Mouse (Mus musculus) layer of hippocampus, postnatal 25 days (tissue): ENCODE data around the gene Adk. TPM values are rescaled to one million over a fixed set of nuclear protein-coding genes. Genes with fewer than 3 reads are reported as not detected.

Source experiments
- DNase-seq, 2 experiments: peaks; one replicate each; pipeline ENCODE4 v3.0.0; 2022; ENCODE audit warnings: mixed read lengths in 2 of 2, low spot score in 1 of 2; ENCODE audit errors: extremely low spot score in 1 of 2
- total RNA-seq, 2 experiments: library from RNA; stranded (reverse); gene quantifications; 2 replicates each; pipeline ENCODE4 v1.2.3; 2021

Gene Adk
- total RNA-seq, 2 experiments from 2014 or later, result 77.1 to 86.5 TPM

DNA sequence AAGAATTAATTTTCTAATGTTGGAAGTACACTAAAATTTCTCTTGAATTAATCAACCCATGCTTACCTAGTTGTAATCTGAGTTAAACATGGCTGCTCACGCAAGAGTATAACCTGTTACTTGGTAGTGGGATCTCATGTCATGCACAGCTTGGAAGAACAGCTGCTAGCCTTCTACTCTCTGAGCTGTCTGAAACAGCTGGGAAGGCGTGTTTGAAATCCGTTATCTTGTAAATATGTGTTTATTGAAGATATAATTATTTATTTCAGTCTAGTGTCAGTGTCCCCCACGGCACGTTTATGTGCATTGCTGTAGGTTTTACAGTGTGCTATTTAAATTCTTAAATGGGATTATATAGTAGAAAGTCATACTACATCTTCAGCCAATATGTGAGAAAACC lies 188.7 kb downstream of the Adk start:
- no peak for DNase-seq

DNA sequence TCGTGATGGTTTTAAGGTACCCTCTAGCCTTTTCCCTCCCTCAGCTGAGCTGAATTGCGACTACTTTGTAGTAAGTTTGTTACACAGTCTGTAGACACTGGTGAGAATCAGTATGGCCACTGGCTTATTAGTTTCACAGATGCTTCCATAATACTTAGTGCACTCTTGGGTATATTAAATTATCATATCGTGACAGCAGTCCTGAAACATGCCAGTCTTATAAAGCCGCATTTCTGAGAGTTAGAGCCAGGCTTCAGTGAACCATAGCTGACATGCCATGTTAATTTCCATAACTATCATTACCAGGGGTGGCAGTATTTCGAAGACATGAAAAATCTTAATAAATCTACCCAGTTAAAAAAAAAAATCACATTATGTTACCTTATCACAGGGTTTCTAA lies 199.0 kb downstream of the Adk start:
- no peak for DNase-seq

DNA sequence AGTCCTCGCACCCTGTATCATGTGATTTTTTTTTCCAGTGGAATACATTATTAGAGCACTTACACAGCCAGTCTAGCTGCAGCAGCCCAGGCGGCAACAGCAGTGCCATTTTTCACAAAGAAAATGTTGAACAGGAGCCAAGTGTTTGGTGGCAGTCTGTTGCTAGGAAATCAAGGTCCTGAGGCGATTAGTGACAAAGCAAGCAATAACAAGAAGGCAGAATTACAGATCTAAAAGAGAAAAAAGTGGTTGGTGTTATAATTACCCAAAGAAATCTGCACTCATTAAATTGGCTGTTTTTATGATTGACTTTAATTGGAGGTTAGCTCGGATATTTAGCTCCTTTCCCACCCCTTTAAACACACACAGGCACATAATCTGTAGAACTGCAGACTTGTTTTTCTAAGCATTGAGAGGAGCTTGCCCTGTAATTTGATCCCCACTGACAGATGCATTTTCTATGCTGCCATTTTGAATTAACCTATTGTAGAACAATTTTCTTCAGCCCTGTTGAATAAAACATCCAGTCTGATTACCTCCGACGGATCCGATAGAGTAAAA lies 200.0 kb downstream of the Adk start:
- no peak for DNase-seq

DNA sequence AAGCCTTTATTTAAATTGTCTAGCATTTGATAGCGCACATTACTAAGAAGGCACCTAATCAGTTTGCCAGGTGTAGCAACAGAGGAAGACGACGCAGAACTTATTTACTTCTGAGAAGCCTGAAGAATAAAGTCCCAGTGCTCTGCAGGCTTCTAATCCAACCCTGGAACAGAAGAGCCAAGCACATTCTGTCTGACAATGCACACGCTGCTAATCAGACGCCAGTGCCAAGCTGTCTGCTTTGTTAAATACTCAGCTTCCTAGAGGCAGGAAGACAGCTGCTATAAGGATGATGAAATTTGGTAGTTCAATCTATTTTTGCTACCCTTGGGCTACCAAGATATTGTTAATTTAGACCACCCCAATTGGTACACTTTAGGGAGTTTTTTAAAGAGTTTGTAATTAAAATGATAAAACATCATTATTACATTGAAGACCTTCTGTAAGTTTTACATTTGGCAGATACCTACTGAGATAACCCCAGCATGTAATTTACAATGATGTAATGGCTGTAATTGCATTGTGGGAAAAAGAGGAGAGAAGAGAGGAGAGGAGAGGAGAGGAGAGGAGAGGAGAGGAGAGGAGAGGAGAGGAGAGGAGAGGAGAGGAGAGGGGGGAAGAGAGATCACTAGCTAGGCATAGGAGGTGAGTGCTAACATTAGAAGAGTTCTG lies 201.1 kb downstream of the Adk start:
- no peak for DNase-seq

DNA sequence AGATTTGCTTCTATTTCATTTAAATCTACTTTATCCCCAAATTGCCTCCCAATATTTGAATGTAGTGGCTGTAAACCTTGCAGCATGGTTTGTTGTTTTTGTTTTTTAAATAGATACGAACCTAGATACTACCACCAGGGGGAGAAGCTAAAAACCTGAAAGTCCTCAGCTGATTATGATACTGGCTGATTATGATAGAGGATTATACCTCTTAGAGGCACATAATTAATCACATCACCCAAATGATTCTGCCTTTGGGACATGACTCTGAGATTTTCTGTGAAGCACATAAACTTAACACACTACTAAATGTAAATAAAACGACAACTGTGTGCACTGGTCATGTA lies 201.6 kb downstream of the Adk start:
- DNase-seq, result no peak

DNA sequence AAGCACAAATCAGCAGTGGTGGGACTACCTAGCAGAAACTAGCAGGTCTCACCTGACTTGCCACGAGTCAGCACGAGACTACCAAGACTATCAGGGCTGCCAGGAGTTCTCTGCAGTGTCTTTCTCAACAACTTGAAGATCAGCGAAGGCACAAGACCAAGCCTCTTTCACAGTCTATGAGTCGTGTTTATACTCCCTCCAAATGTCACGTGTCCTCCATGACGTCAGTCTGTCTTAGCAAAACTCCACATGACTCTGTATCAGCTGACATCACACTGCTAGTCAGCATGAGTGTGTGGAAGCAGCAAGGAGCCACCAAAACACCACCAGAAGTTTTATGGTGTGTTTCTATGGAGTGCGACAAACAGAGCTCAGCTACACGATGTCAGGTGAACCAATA lies 215.9 kb downstream of the Adk start:
- DNase-seq, result no peak

DNA sequence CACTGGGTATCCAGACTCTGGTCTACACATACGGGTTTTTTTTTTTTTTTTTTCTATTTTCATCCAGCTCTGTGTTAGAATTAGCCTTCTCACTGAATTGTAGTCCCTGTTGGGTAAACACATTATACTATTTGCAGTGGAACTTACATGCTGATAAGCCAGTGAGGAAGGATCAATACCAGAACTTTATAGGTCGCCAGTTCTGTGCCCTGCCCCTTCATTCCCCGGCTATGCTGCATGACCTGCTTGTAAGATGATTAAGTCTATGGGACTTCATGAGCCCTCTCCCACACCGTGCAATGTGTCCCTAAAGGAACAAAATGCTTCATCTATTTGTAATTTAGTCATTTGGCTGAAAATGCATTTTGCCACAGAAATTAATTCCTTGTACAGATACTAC lies 219.1 kb downstream of the Adk start:
- DNase-seq, result no peak

DNA sequence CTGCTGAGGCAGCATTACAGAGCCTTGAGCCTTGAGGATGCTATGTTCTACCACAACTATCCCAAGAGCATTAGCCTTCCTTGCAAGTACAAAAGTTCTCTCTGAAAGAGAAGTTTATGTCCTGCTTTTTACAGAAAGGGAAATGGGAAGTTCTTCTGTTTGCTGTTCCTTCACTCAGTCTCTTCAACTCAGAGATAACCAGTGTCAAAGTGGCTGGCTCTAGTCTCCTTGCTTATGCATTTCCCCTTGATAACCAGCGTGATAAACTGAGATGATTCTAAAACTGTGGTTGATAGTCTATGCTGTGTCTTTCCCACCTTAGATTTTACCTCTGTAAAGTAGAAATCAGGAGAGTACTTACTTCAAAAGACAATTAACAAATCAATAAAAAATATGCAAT lies 223.4 kb downstream of the Adk start:
- no peak for DNase-seq

DNA sequence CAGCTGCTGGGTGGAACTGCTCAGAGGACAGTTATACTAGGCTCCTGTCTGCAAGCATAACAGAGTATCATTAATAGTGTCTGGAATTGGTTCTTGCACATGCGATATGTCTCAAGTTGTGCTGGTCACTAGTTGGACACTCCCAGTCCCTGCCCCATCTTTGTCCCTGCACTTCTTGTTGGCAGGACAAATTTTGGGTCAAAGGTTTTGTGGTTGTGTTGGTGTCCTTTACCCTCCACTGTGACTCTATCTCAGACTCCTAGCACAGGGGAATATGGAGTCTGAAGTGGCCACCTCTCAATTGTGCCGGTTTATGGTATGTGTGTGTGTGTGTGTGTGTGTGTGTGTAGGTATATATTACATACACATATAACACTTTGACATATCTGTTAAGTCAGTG lies 225.9 kb downstream of the Adk start:
- DNase-seq, result no peak

DNA sequence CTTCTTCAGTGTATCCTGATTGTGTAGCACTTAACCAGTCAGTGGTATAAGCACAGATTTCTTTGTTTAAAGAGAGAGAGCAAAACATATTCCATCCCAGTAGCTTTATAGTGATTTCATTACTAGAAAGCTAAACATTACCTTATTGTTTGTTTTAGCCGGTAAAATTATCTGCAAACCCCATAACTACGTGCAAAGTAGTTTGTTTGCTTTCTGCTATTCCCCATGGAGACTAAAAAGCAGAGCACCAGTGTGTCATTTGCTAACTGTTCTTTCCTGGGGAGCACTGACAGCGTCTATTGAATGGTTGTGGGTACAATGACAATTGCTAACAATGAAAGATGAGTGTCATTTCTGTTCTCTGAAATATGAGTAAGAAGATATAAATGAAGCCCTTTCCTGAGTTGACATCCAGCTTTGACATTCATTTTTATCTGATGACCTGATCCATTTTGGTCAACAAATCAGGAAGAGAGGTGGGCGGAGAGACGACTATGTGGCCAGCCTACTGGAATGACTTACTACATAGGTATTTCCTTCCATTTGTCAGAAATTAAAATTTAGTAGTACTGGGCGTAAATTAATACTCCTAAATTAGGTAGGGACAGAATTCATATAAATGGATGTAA lies 226.6 kb downstream of the Adk start:
- DNase-seq, result no peak

DNA sequence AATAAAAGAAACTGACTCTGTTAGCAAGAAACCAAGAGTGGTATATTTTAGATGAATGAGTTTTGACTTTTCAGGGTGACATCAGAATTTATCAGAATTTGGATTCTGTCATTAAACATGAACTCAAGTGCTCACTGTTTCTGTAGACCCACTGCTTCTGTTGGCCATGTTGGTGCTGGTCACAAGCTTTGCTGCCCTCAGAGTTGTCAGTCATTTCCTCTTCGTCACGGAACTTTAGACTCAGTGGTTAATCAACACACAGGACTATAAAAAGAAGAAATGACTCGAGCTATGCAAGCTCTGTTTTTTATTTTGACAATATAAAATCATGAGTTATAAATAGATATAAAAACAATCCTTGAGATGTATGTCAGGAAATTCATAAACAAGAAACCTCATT lies 228.1 kb downstream of the Adk start:
- no peak for DNase-seq

DNA sequence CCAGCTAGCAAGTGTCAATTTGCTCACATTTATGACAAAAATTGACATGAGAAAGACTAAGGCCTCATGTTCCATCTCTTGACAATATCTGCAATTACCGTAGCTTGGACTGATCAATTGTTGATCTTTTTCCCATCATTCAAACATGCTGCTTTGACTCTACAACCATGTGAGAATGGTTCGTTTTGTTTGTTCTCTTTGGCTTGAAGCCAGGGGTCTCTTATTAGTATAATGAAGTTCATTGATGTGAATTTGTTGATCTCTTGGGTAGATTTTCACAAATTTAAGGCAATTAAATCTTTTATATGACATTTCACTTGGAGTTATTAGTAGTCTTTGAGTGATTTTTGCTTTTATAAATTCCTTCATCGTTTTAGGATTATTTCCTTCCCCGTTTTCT lies 229.1 kb downstream of the Adk start:
- no peak for DNase-seq

DNA sequence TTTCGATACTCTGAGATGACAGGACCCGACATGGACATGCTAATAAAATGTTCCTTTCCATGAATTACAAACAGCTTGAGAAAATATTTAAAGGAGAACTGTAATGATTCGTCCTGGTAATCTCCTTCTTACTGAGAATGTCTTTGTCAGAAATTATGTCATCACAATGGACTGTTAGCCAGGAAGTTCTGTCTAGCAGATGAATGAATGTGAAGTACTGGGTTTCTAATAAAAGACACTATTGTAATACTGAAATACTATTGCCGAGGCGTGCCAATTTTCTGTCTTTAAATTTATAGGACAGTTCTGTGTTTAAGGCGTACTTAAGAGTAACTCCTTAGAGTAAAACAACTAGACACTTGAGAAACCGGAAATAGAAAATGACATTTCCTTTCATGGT lies 231.7 kb downstream of the Adk start:
- no peak for DNase-seq

DNA sequence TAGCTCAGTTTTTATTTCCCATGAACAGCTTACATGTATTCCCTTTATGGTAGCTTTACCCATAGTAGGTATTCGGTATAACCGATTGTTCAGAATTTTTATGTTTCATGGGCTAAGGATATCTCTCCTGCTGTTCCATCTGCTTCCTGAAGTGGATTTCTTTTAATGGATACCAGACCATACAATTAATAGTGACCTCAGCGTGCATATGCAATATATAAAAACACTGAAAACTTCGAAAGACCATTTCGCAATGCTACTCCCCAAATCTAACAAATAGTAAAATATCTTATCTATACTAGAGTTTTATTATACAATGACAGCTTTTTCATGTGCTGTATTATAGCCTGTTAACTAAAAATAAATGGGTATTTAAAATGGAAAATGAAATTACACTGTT lies 232.5 kb downstream of the Adk start:
- DNase-seq, result no peak

DNA sequence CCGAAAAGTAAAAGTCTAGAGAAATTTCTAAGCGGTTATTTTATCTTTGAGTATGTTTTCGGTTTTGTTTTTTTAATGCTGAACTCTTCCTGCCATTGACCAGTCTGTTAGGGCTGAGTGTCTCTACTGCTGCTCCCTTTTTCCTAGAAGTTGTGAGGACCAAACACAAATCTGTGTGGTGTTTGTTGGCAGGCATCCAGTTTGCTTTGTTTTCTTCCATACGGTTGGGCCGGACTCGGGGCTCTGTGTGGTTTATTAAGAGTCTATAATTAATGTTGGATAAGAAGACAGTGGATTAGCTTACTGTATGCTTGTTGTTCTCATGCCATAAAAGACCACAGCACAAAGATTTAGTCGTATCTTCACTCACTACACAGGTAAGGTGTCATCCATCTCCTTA lies 233.9 kb downstream of the Adk start:
- no peak for DNase-seq

DNA sequence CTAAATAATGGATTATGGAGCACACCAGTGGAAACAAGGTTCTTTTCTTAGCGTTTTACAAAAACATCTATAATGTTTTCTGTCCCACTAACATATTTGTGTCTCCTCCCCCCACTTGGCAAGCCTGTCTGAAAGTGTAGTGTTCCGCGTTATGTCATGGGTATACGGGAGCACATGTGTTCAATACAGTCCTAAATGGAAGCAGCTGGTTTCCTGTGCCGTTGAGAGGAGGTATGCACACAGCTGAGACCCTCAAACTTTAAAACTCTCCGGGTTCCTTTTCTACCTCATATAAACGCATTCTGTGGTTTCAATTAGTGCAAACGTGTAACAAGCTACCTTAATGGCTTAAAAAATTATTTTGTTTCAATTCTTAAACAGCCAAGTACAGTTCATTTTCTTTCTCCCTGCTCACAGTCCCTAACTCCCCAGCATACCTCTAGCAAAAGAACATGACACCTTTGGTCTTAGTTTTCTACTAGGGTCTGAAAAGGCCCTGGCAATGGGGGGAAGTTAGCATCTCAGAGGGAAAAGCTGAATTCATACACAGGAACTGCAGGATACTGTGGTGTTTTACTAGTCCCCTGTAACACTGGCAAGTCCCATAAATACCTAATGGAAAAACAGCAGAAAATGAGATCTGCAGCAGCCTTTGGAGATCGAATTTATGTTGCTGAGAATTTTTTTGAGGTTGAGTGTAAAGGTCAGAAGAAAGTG lies 235.5 kb downstream of the Adk start:
- no peak for DNase-seq

DNA sequence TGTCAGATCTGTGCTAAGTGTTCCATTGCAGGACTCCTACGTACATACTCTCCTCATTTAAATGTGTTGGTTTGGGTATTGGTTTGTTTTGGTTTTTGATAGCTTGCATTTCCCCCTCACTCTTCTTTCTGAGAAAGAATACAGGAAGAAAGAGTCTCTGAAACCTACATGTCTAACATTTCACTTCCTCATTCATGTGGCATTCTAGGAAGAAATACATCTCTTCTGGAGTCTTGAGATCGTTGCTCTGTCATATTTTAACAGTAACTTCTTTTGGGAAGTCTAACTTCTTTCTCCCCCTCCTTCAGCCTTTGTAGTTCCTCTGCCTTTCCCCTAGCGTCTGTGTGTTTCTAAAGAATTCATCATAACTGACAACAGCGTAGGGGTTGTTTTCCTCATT lies 247.4 kb downstream of the Adk start:
- DNase-seq, result no peak

DNA sequence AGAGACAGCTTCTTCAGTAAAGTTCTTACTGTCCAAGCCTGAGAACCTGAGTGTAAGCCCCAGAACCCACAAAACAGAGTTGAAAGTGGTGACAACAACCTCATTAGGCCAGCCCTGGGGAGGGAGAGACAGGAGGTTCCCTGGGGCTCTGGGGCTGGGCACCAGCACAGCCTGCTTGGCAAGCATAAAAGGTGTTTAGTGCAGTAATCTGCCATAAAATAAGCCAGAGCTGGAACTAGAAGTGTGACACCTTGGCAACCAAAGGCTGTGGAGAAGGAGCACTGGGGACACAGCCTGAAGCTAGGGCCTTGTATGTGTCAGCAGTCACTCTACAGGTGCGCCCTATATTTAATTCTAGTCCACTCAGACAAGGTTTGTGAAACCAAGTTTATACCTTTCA lies 252.4 kb downstream of the Adk start:
- DNase-seq, result no peak

DNA sequence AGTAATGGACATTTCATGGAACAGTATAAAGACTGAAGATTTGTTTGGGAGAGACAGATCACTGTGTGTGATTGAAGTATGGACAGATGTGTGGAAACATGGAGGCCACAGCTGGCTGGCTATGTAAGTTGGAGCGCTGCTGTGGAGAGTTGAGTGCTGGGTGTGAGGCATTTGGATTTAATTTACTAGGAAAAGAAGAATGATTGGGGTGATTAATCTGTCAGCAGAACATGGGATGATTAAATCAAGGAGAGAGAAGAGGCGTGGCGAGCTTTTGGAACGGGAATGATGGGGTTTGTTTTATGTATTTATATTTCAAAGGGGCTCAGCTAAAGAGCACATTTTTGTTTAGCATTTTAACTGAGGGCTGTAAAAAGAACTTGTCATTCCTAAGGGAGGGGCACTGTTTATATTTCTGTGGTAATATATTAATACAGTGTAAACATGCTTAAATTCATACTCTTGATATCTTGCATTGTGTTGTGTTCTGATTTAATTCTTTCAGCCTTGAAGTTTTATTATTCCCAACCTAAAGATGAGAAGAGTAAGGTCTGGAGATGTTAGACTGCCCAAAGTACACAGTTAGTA lies 256.1 kb downstream of the Adk start:
- DNase-seq, result no peak

DNA sequence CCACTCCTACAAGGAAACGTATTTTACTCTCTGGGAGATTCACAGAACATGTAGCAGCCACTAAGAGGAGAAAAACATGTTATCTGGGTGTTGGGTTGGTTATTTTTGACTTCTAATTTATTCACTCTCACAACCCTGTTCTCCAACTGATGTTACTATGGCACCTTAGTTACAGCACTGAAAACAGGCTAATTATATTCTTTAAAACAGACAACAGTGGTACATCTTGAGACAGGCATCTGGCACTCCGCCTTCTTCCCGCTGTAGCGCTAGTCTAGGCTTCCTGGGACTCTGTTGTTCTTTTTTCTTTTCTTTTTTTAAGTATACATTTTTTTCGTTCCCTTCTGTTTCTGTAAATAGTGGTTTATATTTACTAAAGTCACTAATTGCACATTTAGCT lies 258.2 kb downstream of the Adk start:
- peak in 1 of 2 experiments; percentile 42 for DNase-seq

DNA sequence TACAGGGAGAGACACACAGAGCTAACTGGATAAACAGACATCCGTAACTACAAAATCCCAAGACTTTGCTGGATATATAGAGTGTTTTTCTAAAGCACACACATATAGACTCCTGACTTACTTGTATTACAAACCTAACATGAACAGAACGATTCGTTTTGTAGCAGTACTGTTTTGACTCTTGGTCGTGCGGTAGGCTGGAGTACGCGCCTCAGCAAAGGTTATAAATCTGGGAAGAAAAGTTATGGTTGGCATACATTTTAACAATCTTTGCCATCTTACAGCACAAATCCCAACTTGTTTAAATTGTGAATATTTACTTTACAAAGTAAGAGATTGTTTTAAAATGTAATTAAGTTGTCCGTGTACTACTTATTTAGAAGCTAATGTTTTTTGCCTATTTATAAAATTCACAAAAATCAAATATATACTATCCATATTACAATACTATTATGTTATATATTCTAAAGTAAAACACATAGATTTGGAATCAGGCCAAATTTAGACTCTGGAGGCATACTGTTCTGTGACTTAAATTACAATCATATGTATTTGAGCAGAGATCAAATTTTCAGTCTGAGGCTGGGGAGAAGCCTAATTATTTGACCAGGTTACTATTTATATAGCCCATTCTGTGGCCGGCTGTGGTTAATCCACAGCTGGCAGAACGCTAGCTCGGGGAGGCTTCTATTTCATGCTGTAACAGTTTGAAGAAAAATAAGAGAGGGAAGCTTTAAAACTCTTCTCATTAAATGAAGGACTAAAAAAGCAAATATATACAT lies 261.4 kb downstream of the Adk start:
- no peak for DNase-seq
